Comparison of ENCODE assay signal across 11 mouse cellular contexts in the genomic region with DNA sequence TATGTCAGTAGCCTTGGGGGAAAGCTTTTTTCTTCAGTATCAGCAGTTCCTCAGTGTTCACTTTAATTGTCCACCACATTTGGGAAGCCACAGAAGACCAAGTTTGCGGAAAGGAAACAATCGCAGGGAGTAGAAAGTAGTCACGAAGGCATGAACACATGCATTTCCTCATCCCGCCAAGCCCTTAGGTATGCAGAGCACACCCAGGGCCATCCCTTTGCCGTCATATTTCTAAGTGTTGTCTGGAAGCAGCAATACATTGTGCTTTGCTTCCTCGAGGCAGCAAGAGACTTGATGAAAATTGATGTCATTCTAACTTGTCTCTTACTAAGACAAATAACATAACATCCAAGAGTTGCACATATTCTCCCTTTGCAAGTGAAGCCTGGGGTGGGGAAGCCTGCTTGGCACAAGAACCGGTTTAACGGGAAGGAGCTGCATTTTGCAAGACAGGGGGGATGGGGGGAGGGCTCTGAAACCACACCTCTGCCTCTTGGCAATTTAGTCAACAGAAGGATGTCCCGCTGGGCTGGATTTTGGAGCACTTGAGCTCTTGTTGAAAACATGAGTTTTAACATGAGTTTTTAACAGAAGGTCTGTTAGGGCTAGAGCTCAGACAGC.
DNase-seq lines count a peak whose midpoint lies in the region; ATAC-seq lines count a peak whose summit lies in the region.
"Had no signal": no experiment of that assay in that cellular context is flagged by ENCODE, and none has a peak within 500 bp of the region (broad histone marks: within the 10 kb centered on the region; RNA-seq: fewer than 3 reads in every experiment).

No protein-coding gene starts in this region.

- no peak overlapping the region for H3K4me3 ChIP-seq in forebrain, embryonic 10.5 days
- H3K4me3 ChIP-seq in forebrain, embryonic 16.5 days (replicated peaks; ENCODE audit: low read length): no peak overlapping the region
- H3K4me3 ChIP-seq: liver, embryonic 13.5 days; myocyte had no signal

- H3K4me1 ChIP-seq in forebrain, embryonic 10.5 days: peaks cover 5% of the 10 kb centered on the region; the same call in 1 of the 2 replicates
- H3K4me1 ChIP-seq in forebrain, embryonic 16.5 days (replicated peaks; ENCODE audit: control insufficient read depth, insufficient read depth, low read length): no peaks in the 10 kb centered on the region
- H3K4me1 ChIP-seq: liver, embryonic 13.5 days had no signal

- no peaks in the 10 kb centered on the region for H3K27me3 ChIP-seq in forebrain, embryonic 10.5 days (ENCODE audit: poor library complexity, severe bottlenecking)
- H3K27me3 ChIP-seq in forebrain, embryonic 16.5 days (replicated peaks; ENCODE audit: control insufficient read depth, insufficient read depth, low read length): no peaks in the 10 kb centered on the region
- H3K27me3 ChIP-seq: liver, embryonic 13.5 days had no signal

- H3K36me3 ChIP-seq in forebrain, embryonic 10.5 days (replicated peaks): no peaks in the 10 kb centered on the region
- H3K36me3 ChIP-seq in forebrain, embryonic 16.5 days (ENCODE audit: control insufficient read depth, insufficient read depth): no peaks in the 10 kb centered on the region
- H3K36me3 ChIP-seq: liver, embryonic 13.5 days had no signal

- H3K27ac ChIP-seq in forebrain, embryonic 10.5 days: no peak overlapping the region
- H3K27ac ChIP-seq in forebrain, embryonic 16.5 days (ENCODE audit: low read length): no peak overlapping the region
- H3K27ac ChIP-seq: liver, embryonic 13.5 days had no signal

- peak; percentile 14 for DNase-seq in forebrain, embryonic 10.5 days (ENCODE audit: extremely low spot score, low spot score)
- DNase-seq in urinary bladder, adult 18-20 months (ENCODE audit: low spot score in 2 of 2): peak; percentile 4 to 20
- DNase-seq in urinary bladder, adult 2 months (ENCODE audit: low spot score): no peak
- peak; percentile 71 for DNase-seq in gonadal fat pad, adult 2 months (ENCODE audit: low read depth)
- DNase-seq in urinary bladder, postnatal 36 days (ENCODE audit: low spot score in 2 of 2): peak; percentile 14 to 44
- DNase-seq in kidney, postnatal 25 days: no peak
- DNase-seq in layer of hippocampus, postnatal 25 days (ENCODE audit: extremely low spot score in 1 of 2, low spot score in 1 of 2): no peak
- DNase-seq: cerebellum, adult 11 months; liver, embryonic 13.5 days had no signal

- H3K4me2 ChIP-seq in forebrain, embryonic 16.5 days (ENCODE audit: low read length): no peak overlapping the region
- H3K4me2 ChIP-seq: liver, embryonic 13.5 days had no signal

- H3K9ac ChIP-seq in forebrain, embryonic 16.5 days (replicated peaks; ENCODE audit: low read depth, low read length): no peak overlapping the region
- H3K9ac ChIP-seq: liver, embryonic 13.5 days had no signal

- H3K9me3 ChIP-seq in forebrain, embryonic 10.5 days: no peaks in the 10 kb centered on the region
- H3K9me3 ChIP-seq in forebrain, embryonic 16.5 days (ENCODE audit: control insufficient read depth, low read length): no peaks in the 10 kb centered on the region
- H3K9me3 ChIP-seq: liver, embryonic 13.5 days had no signal

- WGBS in forebrain, embryonic 10.5 days: 34% methylated on average over 9 of the region's 9 CpGs
- WGBS in forebrain, embryonic 16.5 days: 41% methylated on average over 9 of the region's 9 CpGs

- ATAC-seq in forebrain, embryonic 16.5 days: no peak

Comparison
In these comparisons a context has a peak if more than half of its experiments do, and no peak if none do; other contexts are left out.
1. DNase-seq: peak in forebrain, embryonic 10.5 days (single experiment), urinary bladder, adult 18-20 months (2 of 2), gonadal fat pad, adult 2 months (single experiment) and urinary bladder, postnatal 36 days (2 of 2); none in urinary bladder, adult 2 months (single experiment), kidney, postnatal 25 days (0 of 2) and layer of hippocampus, postnatal 25 days (0 of 2).